Mouse (Mus musculus) urinary bladder, postnatal 14 days (tissue): ENCODE data around the gene Cc2d2b.

Experiments used
- DNase-seq: peaks from one replicate; pipeline ENCODE4 v3.0.0; 2021; ENCODE audit warnings: low spot score

Cc2d2b gene

GRCm38 (mm10) chr19:40834436-40834835 lies 85.9 kb downstream of the Cc2d2b start:
- no peak for DNase-seq

- no peak for DNase-seq
These were observed 89.7 kb downstream of the Cc2d2b start for GRCm38 (mm10) chr19:40838205-40838604.

DNA sequence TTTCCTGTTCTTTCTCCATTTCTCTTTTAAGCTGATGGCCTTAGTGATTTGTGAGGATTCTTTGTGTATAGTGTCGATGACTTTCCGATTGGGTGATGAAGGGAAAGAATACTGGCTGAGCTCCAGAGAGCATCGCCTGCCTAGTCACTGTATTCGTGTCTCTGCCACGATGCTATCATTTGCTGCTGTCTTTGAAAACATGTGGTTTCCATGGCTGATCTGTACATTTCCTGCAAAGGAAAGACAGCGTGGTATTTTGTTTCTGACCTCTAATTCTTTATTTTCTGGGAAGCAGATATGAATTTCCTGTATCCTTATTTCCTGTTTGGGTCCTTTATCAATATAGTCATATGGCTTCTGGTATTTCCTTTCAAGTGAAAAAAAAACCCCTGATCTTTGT lies 91.8 kb downstream of the Cc2d2b start:
- DNase-seq: no peak

DNA sequence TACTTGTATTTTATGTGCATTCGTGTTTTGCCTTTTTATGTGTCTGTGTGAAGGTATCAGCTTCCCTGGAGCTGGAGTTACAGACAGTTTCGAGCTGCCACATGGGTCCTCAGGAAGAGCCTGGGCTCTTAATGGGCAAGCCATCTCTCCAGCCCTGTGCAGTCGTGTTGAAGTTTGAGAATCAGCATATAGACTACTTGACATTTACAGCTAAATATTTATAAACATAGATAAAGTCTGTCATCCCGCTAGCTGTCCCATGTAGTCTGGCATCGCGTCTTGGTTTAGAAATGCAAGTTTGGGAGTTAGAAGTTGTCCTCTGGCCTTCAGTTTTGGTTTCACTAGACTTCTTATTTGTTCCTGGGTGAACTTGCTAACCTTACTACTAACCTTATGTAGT lies 92.5 kb downstream of the Cc2d2b start:
- no peak for DNase-seq

DNA sequence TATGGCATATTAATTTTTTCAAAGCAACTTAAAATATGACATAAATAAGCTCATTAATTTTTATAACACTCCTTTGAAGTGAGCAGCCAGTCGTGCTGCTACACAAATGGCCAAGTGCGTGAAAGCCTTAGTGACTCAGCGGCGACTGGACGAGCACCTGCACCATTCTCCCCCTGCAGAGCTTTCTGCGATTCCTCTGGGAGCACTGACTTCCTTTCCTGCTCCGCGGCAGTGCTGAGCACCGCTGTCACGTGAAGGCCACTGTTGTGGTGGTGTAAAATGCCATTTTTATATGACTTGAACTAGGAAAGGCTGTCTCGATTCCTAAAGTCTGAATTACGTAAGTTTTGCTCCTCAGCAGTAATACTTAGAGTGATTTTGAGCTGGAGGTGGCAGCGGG lies 93.0 kb downstream of the Cc2d2b start:
- DNase-seq: no peak

DNA sequence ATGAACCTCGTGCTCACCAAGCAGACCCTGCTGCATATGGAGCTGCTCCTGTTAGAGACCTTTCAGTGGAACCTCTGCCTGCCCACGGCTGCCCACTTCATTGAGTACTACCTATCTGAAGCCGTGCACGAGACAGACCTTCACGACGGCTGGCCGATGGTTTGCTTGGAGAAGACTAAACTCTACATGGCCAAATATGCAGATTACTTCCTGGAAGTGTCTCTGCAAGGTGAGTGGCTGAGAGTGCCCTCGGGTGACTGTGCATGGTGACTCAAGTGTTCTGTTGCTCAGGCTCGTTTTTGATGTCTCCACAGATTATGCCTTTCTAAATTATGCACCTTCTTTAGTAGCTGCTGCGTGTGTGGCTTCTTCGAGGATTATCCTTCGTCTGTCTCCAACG lies 96.2 kb downstream of the Cc2d2b start:
- DNase-seq: peak; percentile 6

- no peak for DNase-seq
These were observed 100.8 kb downstream of the Cc2d2b start for GRCm38 (mm10) chr19:40849391-40849790.

- no peak for DNase-seq
These were observed 111.0 kb downstream of the Cc2d2b start for GRCm38 (mm10) chr19:40859555-40859954.

GRCm38 (mm10) chr19:40868284-40868683 lies 119.7 kb downstream of the Cc2d2b start:
- DNase-seq: no peak

GRCm38 (mm10) chr19:40869425-40870105 lies 121.0 kb downstream of the Cc2d2b start:
- DNase-seq: no peak

GRCm38 (mm10) chr19:40872955-40873665 lies 124.6 kb downstream of the Cc2d2b start:
- DNase-seq: peak; percentile 88
